Mouse (Mus musculus) layer of hippocampus, postnatal 10 days (tissue): ENCODE measurements at regions not wholly inside any gene's neighbourhood (a gene's known extent, or its start where the extent isn't known, plus 50 kb on each side); places are given as distances from the start of the nearest gene placed in this dataset.

Experiments used
- DNase-seq, 2 experiments: peaks; one replicate each; pipeline ENCODE4 v3.0.0; 2021; ENCODE audit warnings: low spot score in 2 of 2

DNA sequence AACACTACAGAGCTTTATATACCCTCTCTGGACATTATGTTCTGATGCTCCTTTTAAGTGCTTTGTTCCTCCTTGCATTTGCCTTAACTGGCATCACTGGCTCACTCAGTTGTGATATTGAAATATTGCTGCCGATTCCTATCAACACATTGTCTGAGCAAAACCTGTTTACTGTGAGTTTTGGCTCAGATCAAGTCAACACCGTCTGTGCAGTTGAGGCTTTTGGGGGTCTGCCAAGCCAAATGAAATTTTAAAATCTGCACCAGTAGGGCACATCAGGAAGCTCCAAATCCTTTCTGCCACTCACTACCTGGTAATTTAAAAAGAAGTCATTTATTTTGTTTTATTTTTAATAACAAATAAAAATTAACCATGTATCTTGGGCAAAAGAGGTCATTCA lies 482.6 kb upstream of the Gm20594 start:
- peak; percentile 49 to 57 for DNase-seq
